Mouse (Mus musculus) gastrocnemius, postnatal 25 days (tissue): ENCODE measurements around the gene Dusp27. TPM values are rescaled to one million over a fixed set of nuclear protein-coding genes. Genes with fewer than 3 reads are reported as not detected.

ENCODE experiments used
- total RNA-seq, 2 experiments: library from RNA; stranded (reverse); gene quantifications; 1 replicate in 1 of 2; 2 replicates in 1 of 2; pipeline ENCODE4 v1.2.3; 2021

Dusp27 gene
- total RNA-seq, 2 experiments from 2014 or later: 66.6 to 85.7 TPM

Other genes starting within 250 kb of the Dusp27 start
- gene Pou2f1, start 125.2 kb downstream of the Dusp27 start, total RNA-seq: 1 to 10 TPM; 4.8 to 6.3 TPM
- gene Gpa33, start 2.3 kb upstream of the Dusp27 start, total RNA-seq: not detected
- not detected for gene Mael, start 110.8 kb upstream of the Dusp27 start, total RNA-seq
- 1 to 10 TPM; 1.4 to 3.1 TPM for gene Ildr2, start 126.2 kb upstream of the Dusp27 start, total RNA-seq